Mouse (Mus musculus) lung, adult 2 months (tissue): ENCODE results near the gene Dgki.

Source experiments
- CTCF ChIP-seq: fragments of 200-500 bp; IDR thresholded peaks from 2 replicates; pipeline ENCODE4 v1.5.1; 2011; ENCODE audit warnings: mild to moderate bottlenecking, low read length, control low read depth; ENCODE audit not compliant: insufficient read depth
- POLR2A ChIP-seq: fragments of 200-500 bp; IDR thresholded peaks from 2 replicates; pipeline ENCODE4 v1.6.1; 2011; ENCODE audit warnings: low read depth, mild to moderate bottlenecking, control low read depth, low read length, borderline replicate concordance; ENCODE audit errors: extremely low read depth

DNA sequence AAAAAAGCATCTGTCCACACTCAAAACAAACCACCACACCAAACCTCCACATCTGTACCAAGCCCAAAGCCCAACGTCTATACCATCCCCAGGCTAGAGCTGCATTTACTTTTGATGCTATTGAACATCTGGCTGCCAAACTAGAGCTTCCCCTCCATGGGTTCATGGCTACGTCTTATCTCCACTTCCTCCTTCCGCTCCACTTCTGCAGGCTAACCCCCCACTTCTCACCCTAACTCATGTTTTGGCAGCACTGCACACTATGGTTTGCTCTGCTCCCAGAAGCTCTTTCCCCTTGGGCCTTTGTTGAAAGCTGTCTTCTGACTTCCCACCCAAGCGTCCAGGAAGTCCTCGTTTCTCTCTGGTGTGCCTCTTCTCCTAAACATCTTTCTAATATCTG is 319.5 kb downstream of the Dgki start:
- TF ChIP-seq CTCF (no peak), POLR2A (no peak)
